Mouse (Mus musculus): ENCODE data around the gene Baz2b.

Gene Baz2b

DNA sequence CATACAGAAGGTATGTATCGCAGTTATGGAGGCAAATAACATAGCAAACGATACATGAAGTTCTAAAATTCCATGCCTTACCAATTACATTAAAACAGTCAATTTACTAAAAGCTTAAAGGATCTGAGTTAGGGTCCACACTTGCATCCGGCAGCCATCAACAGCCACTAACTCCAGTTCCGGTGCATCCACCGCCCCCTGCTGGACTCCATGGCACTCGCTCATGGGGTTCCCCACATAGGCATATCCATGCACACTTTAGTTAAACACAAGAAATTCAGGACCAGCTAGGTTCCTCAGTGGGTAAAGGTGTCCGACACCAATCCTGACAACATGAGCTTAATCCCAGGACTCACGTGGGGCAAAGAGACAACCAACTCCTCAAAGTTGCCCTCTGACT, 9.0 kb downstream of the Baz2b start:
- in situ Hi-C loops (cut with MboI, MseI) = loop anchor here (10.0 kb wide), 1 partner anchor 76 kb away; no protein-coding TSS in a partner anchor

DNA sequence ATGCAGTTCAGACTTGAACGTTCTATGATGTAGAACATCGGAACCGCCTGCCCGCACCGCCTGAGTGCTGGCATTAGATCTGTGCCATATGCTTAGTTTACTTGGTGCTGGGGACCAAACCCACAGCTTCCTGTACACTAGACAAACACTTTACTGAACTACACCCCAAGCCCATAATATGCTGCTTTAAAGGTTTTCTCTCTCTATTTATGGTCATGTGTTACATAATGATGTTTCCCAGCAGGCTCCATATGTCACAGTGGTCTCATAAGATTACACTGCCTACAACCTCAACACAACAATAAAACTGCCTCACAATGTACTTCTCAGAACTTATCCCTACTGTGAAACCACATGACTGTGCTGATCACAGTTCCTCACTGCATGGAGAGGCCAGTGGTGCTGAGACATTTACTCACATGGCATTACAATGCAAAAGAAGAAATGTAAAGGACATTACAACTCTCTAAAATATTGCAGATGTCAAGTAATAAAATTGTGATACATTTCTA, 9.5 kb downstream of the Baz2b start:
- in situ Hi-C loops (cut with MboI, MseI) = loop anchor here (10.0 kb wide), 1 partner anchor 75 kb away; no protein-coding TSS in a partner anchor

DNA sequence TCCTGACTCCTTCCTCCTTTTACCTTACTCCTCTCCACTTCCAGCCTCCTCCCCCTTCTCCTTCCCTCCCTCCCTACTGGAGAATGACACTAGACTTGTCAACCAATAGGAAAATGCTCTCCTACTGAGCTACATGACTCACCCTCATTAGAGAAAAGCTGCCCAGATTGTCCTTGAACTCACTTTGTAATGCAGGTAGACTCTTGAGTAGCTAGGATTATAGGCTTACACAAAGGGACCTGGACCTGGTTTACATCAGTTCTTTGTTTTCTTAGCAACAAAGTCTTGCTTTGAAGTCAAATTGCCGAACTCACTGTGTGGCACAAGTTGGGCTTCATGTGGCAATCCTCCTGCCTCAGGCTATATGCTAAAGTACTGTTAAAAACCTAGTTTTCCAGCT, 12.8 kb downstream of the Baz2b start:
- in situ Hi-C loops (cut with MboI, MseI) = no loop called here

DNA sequence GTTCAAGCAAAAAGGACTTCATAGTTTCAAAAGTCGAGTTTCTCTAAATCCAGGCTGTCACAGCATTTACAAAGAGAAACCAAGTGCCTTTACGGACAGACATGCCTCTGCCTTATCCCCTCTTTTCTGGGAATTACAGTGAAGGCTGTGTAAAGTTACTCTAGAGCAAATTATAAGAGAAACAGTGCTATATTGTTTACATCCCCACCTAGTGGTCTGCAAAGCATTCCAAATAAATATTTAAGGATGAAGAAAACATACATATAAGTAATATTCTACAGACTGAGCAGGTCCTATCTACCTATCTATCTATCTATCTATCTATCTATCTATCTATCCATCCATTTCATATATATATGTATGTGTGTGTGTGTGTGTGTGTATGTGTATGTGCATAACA, 27.9 kb downstream of the Baz2b start:
- in situ Hi-C loops (cut with MboI, MseI) = no loop called here

DNA sequence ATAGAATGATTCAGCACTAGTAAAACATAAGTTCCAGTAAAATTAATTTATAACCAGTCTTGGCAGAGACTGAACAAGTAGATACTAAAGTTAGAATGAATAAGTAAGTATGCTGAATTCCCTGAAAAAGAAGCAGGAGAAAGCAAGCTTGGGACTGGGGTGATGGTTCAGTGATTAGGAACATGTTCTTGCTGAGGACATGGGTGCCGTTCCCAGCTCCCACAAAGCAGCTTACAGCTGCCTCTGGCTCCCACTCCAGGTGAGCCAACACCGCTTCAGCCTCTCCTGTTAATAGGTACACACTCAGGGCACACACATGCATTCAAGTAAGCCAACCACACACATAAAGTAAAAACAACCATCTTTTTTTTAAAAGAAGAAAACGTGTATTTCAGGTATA, 32.1 kb downstream of the Baz2b start:
- in situ Hi-C loops (cut with MboI, MseI) = no loop called here

DNA sequence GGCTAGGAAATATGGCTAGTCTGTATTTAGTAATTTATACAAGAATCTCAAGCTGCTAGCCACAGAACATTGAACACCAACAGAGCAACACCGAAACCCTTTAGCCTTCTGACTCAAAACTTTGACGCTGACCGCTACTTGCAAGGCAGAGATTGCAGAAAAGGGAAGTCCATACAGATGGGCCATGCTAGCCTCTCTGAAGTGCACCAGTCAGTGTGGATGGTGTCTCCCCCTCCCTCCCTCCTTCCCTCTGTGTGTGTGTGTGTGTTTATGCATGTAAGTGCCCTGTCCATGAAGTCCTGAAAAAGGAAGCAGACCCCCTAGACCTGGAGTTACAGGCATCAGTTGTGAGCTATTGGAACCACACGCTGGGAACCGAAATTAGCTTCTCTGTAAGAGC, 33.6 kb downstream of the Baz2b start:
- in situ Hi-C loops (cut with MboI, MseI) = no loop called here

DNA sequence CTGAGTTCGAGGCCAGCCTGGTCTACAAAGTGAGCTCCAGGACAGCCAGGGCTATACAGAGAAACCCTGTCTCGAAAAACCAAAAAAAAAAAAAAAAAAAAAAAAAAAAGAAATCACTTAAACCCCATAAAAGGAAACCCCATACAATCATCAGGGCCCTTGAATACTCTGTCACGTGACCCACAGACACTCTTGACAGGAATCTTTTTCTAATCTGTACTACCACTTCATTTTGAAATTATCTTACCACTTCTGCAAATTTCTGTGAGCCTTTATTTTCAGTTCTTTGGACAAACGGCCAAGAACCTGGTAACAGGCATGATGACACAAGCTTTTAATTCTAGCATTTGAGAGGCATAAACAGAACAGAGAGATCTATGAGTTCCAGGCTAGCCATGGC, 34.6 kb downstream of the Baz2b start:
- in situ Hi-C loops (cut with MboI, MseI) = no loop called here

DNA sequence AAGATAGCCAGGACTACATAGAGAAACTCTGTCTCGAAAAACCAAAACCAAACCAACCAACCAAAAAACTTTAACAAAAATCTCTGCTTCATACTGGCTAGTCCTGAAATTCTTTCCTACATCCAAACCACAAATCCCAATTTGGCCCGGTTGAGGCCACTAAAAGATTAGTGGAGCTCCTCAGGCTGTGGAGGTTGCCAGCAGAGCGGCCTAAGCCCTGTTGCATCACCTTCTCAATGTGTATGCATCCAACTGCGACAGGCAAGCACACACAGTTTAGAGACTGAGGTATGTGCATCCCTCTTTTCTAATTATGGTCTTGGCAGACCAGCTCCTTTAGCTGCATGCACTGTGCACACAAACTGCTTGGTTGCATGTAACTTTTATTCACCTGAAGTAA, 36.0 kb downstream of the Baz2b start:
- in situ Hi-C loops (cut with MboI, MseI) = no loop called here

DNA sequence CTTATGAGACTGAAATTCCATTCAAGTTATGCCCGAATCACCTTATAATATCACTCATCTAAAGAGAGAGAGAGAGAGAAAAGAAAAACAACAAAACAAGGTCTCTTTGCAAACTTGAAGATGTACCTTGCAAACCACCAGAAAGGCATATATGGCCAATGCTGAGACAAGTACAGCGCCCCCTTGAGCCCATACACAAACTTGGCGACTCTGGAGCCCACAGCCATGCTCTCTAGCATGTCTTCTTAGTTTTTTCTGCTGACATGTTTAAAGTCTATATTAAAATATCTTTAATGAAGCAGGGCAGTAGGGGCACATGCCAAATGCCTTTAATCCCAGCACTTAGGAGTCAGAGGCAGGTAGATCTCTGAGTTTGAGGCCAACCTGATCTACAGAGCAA, 36.4 kb downstream of the Baz2b start:
- in situ Hi-C loops (cut with MboI, MseI) = no loop called here

DNA sequence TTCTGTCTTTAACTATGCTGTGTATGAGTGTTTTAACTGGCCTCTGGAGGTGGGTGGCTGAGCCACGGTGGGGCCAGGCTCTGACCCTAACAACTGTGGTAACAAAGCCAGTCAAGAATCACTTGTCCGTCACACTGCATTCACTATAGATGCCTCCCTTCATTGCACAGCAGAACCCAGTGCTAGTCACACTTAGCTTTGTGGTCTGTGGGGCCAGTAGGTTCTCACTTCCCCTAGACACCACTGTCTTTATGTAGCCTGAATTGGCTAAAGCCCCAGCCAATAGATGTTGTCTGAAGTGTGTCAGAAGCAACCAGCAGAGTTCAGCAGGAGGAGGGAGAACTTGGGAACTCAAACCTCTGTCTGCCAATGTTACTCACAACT, 37.1 kb downstream of the Baz2b start:
- in situ Hi-C loops (cut with MboI, MseI) = no loop called here

DNA sequence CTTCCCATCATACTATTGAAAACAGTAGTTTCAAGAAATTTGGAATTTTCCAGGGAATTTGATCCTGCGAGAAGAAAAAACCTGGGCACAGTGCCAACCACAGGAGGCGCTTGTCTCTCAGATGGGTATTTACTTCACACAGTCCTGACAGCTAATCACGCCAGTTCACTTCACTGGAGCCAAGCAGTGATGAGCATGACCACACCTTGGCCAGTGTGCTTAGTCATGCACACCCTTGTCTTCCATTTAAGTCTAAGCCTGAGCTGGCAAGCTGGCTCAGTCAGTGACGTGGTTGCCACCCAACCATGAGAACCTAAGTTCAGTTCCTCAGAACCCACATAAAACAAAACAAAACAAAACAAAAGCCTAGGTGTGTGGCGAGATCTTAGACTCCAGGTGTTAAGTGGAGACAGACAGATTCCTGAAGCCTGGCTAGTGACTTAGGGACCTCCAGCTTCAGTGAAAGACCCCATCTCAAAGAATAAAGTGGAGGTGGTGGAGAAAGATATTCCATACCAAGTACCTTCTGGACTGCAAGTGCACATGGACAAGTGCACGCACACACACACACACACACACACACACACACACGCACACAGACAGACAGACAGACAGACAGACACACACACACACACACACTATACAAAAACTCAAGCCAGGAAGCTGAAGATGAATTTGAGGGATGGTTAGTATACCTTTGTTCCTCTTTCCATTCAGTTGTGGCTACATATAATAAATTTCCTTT, 37.7 kb downstream of the Baz2b start:
- in situ Hi-C loops (cut with MboI, MseI) = no loop called here

DNA sequence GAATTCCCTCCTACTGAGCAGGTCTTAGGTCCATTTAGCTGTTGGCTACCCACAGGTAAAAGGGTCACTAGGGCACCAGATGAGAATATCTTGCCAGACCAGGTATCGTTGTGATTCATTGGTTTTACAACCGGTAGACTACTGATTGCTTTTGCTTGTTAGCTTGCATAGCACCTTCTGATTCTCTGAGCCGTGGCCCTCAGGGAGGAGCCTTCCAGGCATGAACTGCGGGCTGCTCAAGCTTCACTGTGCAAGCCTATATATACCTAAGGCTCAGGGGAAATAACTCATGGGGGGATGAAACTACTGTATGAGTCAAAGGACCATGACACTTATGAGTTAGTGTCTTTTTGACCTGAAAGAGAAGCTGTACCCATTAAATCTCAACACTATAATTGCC, 42.8 kb downstream of the Baz2b start:
- in situ Hi-C loops (cut with MboI, MseI) = no loop called here

DNA sequence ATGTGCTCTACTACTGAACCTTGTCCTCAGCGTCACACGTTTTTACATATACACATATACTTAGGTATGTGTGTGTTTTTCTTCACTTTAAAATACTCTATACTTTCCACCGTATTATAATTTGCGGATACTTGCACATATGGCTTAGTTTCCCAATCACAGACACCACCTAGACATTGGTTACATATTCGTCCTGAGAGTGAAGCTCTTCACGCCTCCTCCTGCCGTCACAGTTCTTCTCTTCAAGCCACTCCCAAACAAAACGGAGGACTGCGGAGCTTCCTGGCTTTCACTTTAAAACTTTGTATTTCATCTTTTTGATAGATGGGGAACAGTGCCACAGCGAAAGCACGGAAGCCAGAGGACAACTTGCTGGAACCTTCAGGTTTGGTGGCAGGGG, 44.0 kb downstream of the Baz2b start:
- in situ Hi-C loops (cut with MboI, MseI) = no loop called here

DNA sequence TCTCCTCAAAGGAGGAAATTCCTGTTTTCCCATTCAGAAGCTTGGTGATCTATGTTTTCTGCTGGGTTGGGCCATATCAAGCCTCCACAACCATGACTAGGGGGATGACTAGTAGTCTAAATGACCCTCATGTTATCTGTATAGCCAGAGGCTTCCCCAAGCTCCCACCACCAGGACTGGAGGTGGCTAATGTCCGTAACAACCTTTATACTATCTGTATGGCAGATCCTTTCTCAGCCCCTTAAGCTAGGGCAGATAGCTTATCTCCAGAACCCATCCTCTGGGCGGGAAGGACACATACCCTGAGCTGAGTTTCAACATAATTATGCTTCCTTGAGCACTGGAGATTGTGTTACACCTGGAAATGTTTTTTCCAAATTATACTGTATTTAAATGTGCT, 45.9 kb downstream of the Baz2b start:
- in situ Hi-C loops (cut with MboI, MseI) = no loop called here

DNA sequence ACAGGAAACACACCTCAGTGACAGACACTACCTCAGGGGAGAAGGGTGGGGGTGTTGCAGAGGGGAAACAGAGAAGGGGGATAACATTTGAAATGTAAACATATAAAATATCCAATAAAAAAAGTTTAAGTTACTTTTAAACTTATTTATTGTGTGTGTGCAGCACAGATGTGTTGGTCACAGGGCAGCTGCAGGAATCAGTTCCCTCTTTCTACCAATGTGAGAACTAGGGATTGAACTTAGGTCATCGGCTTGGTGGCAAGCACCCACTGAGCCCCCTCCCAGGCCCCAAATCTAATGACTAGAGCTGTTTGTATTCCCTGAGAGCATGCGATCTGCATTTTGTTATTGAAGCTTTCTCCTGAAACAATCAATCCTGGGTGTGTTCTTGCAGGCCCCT, 57.2 kb downstream of the Baz2b start:
- in situ Hi-C loops (cut with MboI, MseI) = no loop called here

DNA sequence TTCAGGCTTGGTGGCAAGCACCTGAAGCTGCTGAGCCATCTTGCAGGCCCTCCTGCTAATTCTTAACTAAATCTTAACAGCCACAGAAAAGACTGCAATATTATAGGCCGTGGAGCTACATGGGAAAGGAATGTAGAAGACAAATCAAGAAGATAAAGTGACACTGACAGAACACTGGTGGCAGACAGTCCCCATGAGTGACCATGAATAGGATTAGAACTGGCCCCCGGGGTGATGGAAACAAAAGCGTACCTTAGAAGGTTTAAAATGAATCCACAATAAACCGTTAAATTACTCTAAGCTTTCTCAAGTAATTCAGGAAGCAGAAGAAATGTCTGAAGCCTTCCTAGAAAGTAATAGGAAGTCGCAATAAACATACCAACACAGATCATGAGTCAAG, 61.0 kb downstream of the Baz2b start:
- in situ Hi-C loops (cut with MboI, MseI) = loop anchor here (25.0 kb wide), 1 partner anchor 1764 kb away; no protein-coding TSS in a partner anchor

DNA sequence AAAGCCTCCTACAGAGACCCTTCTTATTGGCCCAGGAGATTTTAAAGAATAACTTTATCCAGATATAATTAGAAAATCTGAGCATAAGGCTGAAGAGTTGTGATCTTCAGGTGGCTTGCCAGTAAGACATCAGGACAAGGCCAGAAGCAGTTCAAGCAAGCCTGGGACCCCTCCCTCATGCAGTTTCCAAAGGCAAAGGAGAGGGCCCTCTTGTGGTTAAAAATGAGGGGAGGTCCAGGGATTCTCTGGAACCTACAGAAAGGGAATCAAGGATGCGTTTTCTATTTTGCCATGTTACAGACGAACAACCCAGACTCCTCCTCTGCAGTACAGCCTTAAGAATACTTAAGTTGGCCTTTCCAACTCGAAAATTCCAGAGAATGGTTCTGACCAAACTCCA, 62.2 kb downstream of the Baz2b start:
- in situ Hi-C loops (cut with MboI, MseI) = loop anchor here (25.0 kb wide), 1 partner anchor 1765 kb away; no protein-coding TSS in a partner anchor

DNA sequence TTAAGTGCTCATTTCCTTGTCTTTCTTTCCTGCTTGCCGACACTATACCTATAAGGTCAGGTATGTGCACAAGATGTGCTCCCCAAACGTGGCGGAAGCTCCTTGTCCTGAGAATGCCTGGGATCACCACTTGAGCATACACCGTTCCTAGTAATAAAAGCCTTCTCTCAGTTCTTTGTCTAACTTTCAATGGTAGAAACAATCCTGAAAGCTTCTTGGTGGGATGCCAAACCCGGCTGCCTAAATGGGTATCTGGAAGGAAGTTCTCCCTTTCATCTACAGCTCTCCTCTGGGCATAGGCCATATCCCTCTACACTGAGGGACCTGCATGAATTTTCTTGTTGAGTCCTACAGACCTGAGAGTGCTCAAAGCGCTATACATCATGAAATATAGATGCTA, 63.9 kb downstream of the Baz2b start:
- in situ Hi-C loops (cut with MboI, MseI) = loop anchor here (25.0 kb wide), 1 partner anchor 1767 kb away; no protein-coding TSS in a partner anchor

DNA sequence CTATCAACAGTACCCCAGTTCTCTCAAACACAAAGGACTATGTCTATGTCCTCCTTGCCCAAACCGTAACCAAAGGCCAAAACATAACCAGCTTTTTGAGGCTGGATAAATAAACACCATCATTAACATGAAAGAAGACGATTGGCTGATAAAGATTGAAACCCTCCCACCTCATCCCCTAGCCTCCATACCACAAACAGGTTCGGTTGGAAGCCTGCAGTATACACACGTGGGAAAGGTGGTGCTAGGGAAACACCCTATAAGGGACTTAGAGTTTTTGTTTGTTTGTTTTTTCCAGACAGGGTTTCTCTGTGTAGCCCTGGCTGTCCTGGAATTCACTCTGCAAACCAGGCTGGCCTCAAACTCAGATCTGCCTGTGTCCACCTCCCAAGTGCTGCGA, 66.3 kb downstream of the Baz2b start:
- in situ Hi-C loops (cut with MboI, MseI) = loop anchor here (25.0 kb wide), 1 partner anchor 1769 kb away; no protein-coding TSS in a partner anchor

DNA sequence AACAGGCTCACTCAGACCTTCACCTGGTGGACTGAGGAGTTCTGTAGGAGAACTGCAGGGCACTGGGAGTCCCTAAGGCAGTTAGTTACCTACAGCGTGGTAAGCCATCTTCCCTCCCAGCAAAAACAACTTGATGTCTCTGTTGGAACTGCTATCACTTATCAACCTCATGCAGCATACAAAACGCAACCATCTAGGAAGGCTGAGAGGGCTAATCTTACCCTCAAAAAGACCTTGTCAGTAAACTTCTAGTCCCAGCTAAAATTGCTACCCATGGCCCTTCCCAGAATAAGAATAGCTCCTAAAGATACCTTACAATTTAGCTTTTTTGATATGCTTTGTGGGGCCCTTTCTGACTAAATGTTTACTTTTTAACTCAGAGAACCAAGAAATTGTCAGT, 67.4 kb downstream of the Baz2b start:
- in situ Hi-C loops (cut with MboI, MseI) = loop anchor here (25.0 kb wide), 1 partner anchor 1770 kb away; no protein-coding TSS in a partner anchor

DNA sequence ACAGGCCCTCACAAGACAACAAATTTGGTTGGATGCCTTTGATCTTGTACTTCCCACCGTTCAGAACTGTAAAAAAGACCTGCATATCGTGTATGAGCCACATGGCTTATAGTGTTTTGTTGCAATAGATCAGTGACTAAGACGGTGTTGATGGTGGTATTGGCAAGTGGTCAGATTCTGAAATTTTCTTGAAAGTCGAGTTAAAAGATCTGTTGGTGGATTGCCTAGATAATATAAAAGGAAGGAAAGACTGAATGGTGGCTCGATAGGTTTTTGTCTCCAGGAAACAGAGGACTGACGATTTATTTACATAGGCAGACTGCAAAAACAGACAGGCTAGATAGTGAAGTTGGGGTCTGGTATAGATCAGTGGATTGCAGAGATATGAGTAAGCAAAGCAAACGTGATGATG, 70.9 kb downstream of the Baz2b start:
- in situ Hi-C loops (cut with MboI, MseI) = loop anchor here (25.0 kb wide), 1 partner anchor 1774 kb away; no protein-coding TSS in a partner anchor

DNA sequence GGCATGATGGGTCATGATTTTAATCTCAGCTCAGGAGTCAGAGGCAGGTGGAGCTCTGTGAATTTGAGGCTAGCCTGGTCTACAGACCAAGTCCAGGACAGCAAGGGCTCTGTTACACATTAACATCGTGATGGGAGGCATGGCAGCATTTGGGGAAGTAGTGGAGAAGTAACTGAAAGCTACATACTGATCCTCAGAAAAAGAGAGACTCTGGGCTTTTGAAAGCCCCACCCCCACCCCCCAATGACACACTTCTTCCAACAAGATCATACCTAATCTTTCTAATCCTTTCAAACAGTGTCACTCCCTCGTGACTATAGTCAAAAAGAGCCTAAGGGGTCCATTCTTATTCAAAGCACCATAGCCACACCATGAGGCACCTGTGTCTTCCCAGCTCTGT, 73.8 kb downstream of the Baz2b start:
- in situ Hi-C loops (cut with MboI, MseI) = loop anchor here (25.0 kb wide), 1 partner anchor 1777 kb away; no protein-coding TSS in a partner anchor

DNA sequence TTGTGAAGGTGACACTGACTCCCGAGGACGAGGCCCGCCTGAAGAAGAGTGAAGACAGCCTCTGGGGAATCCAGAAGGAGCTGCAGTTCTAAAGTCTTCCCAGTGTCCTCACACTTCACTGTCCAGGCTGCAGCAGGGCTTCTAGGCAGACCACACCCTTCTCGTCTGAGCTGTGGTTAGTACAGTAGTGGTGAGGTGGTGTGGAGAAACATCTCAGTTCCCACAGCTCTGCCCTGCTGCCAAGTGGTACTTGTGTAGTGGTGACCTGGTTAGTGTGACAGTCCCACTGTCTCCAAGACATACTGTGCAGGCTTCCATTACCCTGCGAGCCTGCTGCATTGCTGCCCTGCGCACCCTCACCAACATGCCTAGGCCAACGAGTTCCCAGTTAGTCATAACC, 74.7 kb downstream of the Baz2b start:
- in situ Hi-C loops (cut with MboI, MseI) = loop anchor here (25.0 kb wide), 1 partner anchor 1777 kb away; no protein-coding TSS in a partner anchor

Data from regulatory T cell (primary cell).